Mouse (Mus musculus) liver, postnatal 0 days (tissue): ENCODE measurements at regions not wholly inside any gene's neighbourhood (a gene's known extent, or its start where the extent isn't known, plus 50 kb on each side); places are given as distances from the start of the nearest gene placed in this dataset.

ENCODE experiments used
- ATAC-seq: fragments of 200-750 bp; cut with Nextera tagmentation; 2 replicates; pipeline ENCODE4 v1.8.0; 2017; ENCODE audit warnings: mild to moderate bottlenecking, moderate library complexity
- DNase-seq: peaks from one replicate; pipeline ENCODE4 v3.0.0-alpha.2; 2016
- H3K27ac ChIP-seq: fragments of 300-500 bp; sonication (generic); 2 replicates; pipeline ENCODE4 v1.5.1; 2014; ENCODE audit warnings: antibody characterized with exemption, moderate library complexity, mild to moderate bottlenecking, low read depth
- H3K27me3 ChIP-seq: fragments of 300-500 bp; sonication (generic); 2 replicates; pipeline ENCODE4 v1.6.1; 2014; ENCODE audit warnings: low read length, control low read depth, mixed read lengths; ENCODE audit not compliant: insufficient read depth
- H3K36me3 ChIP-seq: fragments of 300-500 bp; sonication (generic); replicated peaks from 2 replicates; pipeline ENCODE4 v1.6.1; 2014; ENCODE audit warnings: mild to moderate bottlenecking, control low read depth, low read length, moderate library complexity, mixed read lengths; ENCODE audit not compliant: insufficient read depth
- H3K4me1 ChIP-seq: fragments of 300-500 bp; sonication (generic); 2 replicates; pipeline ENCODE4 v1.6.1; 2014; ENCODE audit warnings: antibody characterized with exemption, mild to moderate bottlenecking, control low read depth; ENCODE audit not compliant: insufficient read depth
- H3K4me2 ChIP-seq: fragments of 300-500 bp; sonication (generic); 2 replicates; pipeline ENCODE4 v1.6.1; 2014; ENCODE audit warnings: low read depth, mild to moderate bottlenecking, low read length, moderate library complexity, mixed read lengths
- H3K4me3 ChIP-seq: fragments of 300-500 bp; sonication (generic); 2 replicates; pipeline ENCODE4 v1.5.1; 2014; ENCODE audit warnings: low read depth, low read length
- H3K9ac ChIP-seq: fragments of 300-500 bp; sonication (generic); replicated peaks from 2 replicates; pipeline ENCODE4 v1.6.1; 2014; ENCODE audit warnings: mild to moderate bottlenecking, moderate library complexity
- H3K9me3 ChIP-seq: fragments of 300-500 bp; sonication (generic); 2 replicates; pipeline ENCODE4 v1.6.1; 2016; ENCODE audit warnings: mild to moderate bottlenecking, control low read depth, low read length, mixed read lengths
- CTCF ChIP-seq: sonication (generic); IDR thresholded peaks from 2 replicates; pipeline ENCODE4 v1.5.1; 2016; ENCODE audit warnings: antibody characterized with exemption, low read depth
- EP300 ChIP-seq: IDR thresholded peaks from 2 replicates; pipeline ENCODE4 v1.6.1; 2016; ENCODE audit warnings: antibody characterized with exemption, low read depth, mild to moderate bottlenecking
- WGBS: fragments of 180-500 bp; shearing (Covaris S2); extraction: QIAGEN DNeasy Blood & Tissue Kit; methylation state at CpG from one replicate; pipeline ENCODE4 v1.1.7; 2014; ENCODE audit not compliant: insufficient replicate concordance; 5-methylcytosine and 5-hydroxymethylcytosine counted together

GRCm38 (mm10) chr4:89458628-89459345, 147.9 kb upstream of the Cdkn2b start:
- no peak overlapping the region for H3K9ac ChIP-seq
- 49% methylated on average over 2 of the region's 2 CpGs for WGBS
- ATAC-seq (no peak), DNase-seq (no peak)
- H3K4me1 ChIP-seq: no peaks in the 10 kb centered on the region
- no peak overlapping the region for H3K4me2 ChIP-seq
- H3K36me3 ChIP-seq: no peaks in the 10 kb centered on the region
- TF ChIP-seq EP300: no peak
- no peak for TF ChIP-seq CTCF
- no peak overlapping the region for H3K27ac ChIP-seq
- H3K27me3 ChIP-seq: no peaks in the 10 kb centered on the region
- H3K9me3 ChIP-seq: no peaks in the 10 kb centered on the region
- no peak overlapping the region for H3K4me3 ChIP-seq

GRCm38 (mm10) chr4:89457861-89458260, 147.0 kb upstream of the Cdkn2b start:
- Histone ChIP-seq H3K9ac (no peak overlapping the region), H3K27ac (no peak overlapping the region), H3K9me3 (no peaks in the 10 kb centered on the region), H3K4me1 (no peaks in the 10 kb centered on the region), H3K27me3 (no peaks in the 10 kb centered on the region), H3K36me3 (no peaks in the 10 kb centered on the region), H3K4me2 (no peak overlapping the region), H3K4me3 (no peak overlapping the region)
- WGBS: 59% methylated on average over 2 of the region's 2 CpGs
- DNase-seq: no peak
- no peak for TF ChIP-seq CTCF
- TF ChIP-seq EP300: no peak
- ATAC-seq: no peak

GRCm38 (mm10) chr4:89454926-89455325, 144.1 kb upstream of the Cdkn2b start:
- H3K9me3 ChIP-seq: no peaks in the 10 kb centered on the region
- H3K36me3 ChIP-seq: no peaks in the 10 kb centered on the region
- no peak for DNase-seq
- no peak for ATAC-seq
- no peak overlapping the region for H3K4me2 ChIP-seq
- H3K4me3 ChIP-seq: no peak overlapping the region
- H3K27me3 ChIP-seq: no peaks in the 10 kb centered on the region
- H3K9ac ChIP-seq: no peak overlapping the region
- WGBS: 83% methylated on average over 5 of the region's 5 CpGs
- no peak overlapping the region for H3K27ac ChIP-seq
- TF ChIP-seq CTCF (no peak), EP300 (no peak)
- H3K4me1 ChIP-seq: no peaks in the 10 kb centered on the region

- Histone ChIP-seq H3K27ac (no peak overlapping the region), H3K4me2 (no peak overlapping the region), H3K36me3 (no peaks in the 10 kb centered on the region), H3K4me1 (no peaks in the 10 kb centered on the region), H3K9me3 (no peaks in the 10 kb centered on the region), H3K9ac (no peak overlapping the region), H3K27me3 (no peaks in the 10 kb centered on the region), H3K4me3 (no peak overlapping the region)
- no peak for DNase-seq
- no peak for ATAC-seq
- TF ChIP-seq CTCF (no peak), EP300 (no peak)
Measured at GRCm38 (mm10) chr4:89453051-89453450, 142.2 kb upstream of the Cdkn2b start.

GRCm38 (mm10) chr4:89451741-89452140, 140.9 kb upstream of the Cdkn2b start:
- Histone ChIP-seq H3K9ac (no peak overlapping the region), H3K9me3 (no peaks in the 10 kb centered on the region), H3K27ac (no peak overlapping the region), H3K36me3 (no peaks in the 10 kb centered on the region), H3K27me3 (no peaks in the 10 kb centered on the region), H3K4me2 (no peak overlapping the region), H3K4me3 (no peak overlapping the region), H3K4me1 (no peaks in the 10 kb centered on the region)
- 41% methylated on average over 2 of the region's 2 CpGs for WGBS
- TF ChIP-seq EP300 (no peak), CTCF (no peak)
- DNase-seq (no peak), ATAC-seq (no peak)

- Histone ChIP-seq H3K4me2 (no peak overlapping the region), H3K4me1 (peaks cover 7% of the 10 kb centered on the region), H3K27me3 (no peaks in the 10 kb centered on the region), H3K27ac (no peak overlapping the region), H3K36me3 (no peaks in the 10 kb centered on the region), H3K9me3 (no peaks in the 10 kb centered on the region), H3K9ac (no peak overlapping the region), H3K4me3 (no peak overlapping the region)
- ATAC-seq (no peak), DNase-seq (no peak)
- 69% methylated on average over 8 of the region's 8 CpGs for WGBS
- no peak for TF ChIP-seq CTCF
- TF ChIP-seq EP300: no peak
Measured at GRCm38 (mm10) chr4:89446765-89447487, 136.1 kb upstream of the Cdkn2b start.
